Mouse (Mus musculus) left cerebral cortex, adult 11 months (tissue): ENCODE measurements at regions not wholly inside any gene's neighbourhood (a gene's known extent, or its start where the extent isn't known, plus 50 kb on each side); places are given as distances from the start of the nearest gene placed in this dataset.

Experiments used
- DNase-seq: peaks from one replicate; pipeline ENCODE4 v3.0.0; 2022; ENCODE audit warnings: low spot score

GRCm38 (mm10) chr17:54483901-54484300, 185.1 kb upstream of the Slc5a7 start:
- no peak for DNase-seq

GRCm38 (mm10) chr17:54439910-54440309, 141.1 kb upstream of the Slc5a7 start:
- DNase-seq, result no peak

- DNase-seq, result peak; percentile 12
Measured at GRCm38 (mm10) chr17:54438435-54438834, 139.6 kb upstream of the Slc5a7 start.

DNA sequence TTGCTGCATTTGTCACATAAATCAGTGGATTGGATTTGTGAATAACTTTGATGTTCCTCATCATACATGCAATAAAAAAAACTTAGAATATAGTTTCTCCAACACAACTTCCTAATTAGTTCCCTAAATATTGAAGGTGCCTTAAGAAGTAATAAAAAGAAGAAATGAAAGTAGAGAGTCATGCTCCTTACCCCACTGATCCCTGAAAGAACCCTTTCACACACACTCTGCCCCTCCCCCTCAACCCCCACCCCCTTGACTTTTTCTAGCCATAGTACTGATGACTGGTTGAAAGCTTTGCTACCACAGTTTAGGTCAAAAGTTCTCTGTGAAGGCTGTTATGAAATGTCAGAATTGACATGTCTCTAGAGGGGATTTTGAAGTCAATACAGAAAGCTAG, 131.1 kb upstream of the Slc5a7 start:
- DNase-seq, result no peak

DNA sequence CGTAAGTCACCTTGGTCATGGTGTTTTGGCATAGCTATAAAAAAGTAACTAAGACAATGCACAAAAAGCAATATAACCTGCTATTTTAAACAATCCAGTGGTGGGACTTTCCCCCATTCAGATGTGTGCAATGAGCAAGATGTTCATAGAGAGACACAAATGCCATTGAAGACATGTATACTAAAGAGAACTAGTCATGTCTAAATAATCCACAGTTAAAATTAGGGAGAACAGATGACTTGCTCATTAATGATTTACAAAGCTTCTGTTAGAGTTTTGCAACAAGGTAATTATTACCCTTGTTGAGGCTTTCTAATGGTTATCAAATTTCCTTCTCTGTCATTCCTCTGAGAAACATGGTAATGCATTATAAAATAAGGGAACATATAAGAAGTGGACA, 115.4 kb upstream of the Slc5a7 start:
- no peak for DNase-seq

- DNase-seq, result no peak
Measured at GRCm38 (mm10) chr17:54396476-54396875, 97.6 kb upstream of the Slc5a7 start.

- DNase-seq, result no peak
Measured at GRCm38 (mm10) chr17:54377500-54377899, 78.7 kb upstream of the Slc5a7 start.

DNA sequence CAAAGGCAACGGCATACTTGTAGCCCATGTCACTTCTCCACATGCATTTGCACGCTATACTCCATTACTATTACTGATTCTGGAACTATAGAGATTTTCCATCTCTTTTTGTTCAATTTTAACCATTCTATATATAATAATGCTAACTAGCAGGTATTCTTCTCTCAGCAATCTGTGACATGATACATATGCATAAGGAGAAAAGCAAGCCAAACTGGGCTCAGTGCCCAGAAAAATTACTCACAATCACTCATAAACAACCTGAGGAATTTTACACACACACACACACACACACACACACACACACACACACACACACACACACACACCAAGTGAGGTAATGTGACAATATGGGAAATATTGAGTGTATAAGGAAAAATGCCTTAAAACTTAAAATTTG, 69.8 kb upstream of the Slc5a7 start:
- DNase-seq, result no peak

DNA sequence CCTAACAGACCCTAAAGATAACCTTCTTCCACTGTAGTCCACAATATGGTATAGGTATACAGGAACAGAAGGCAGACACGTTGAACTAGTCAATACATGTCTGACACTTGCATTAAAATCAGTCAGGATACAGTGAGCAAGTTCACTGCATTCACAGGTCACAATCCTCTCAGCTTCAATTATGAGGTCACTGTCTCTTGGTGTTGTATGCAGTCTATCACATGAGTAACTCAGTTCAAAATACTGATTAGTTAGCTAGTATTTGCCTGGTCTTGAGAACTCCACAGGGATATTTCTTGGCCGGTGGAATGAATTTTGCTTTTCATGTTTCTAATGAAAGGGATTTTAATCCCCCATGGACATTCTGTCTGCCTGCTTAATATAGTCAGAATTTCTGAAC, 69.1 kb upstream of the Slc5a7 start:
- DNase-seq, result no peak

GRCm38 (mm10) chr17:54362991-54363390, 64.2 kb upstream of the Slc5a7 start:
- no peak for DNase-seq

GRCm38 (mm10) chr17:54353063-54353462, 54.2 kb upstream of the Slc5a7 start:
- DNase-seq, result no peak

- no peak for DNase-seq
Measured at GRCm38 (mm10) chr17:54350881-54351280, 52.0 kb upstream of the Slc5a7 start.
